Mouse (Mus musculus): ENCODE results near the gene Fam110c.
A peak's percentile ranks its signal among the peaks of the same experiment; 100 is the strongest.
"Not testable (repeated sequence)": the region's sequence is repeated elsewhere in the genome, so short reads cannot be mapped to it uniquely, and the experiment has no call there.

Gene Fam110c

GRCm38 (mm10) chr12:31073412-31074354 lies at the start of gene Fam110c:
Gene Fam110c (plus strand): TSS chr12:31073861.
- peak; percentile 75 for DNase-seq (ENCODE audit: low spot score)

GRCm38 (mm10) chr12:31026423-31026822 lies 47.2 kb upstream of the Fam110c start:
- no peak for DNase-seq (ENCODE audit: low spot score)

GRCm38 (mm10) chr12:31052066-31052465 lies 21.6 kb upstream of the Fam110c start:
- DNase-seq (ENCODE audit: low spot score) = no peak

- DNase-seq (ENCODE audit: low spot score) = no peak
Measured at GRCm38 (mm10) chr12:31056291-31056864, 17.3 kb upstream of the Fam110c start.

GRCm38 (mm10) chr12:31059393-31059853 lies 14.2 kb upstream of the Fam110c start:
- DNase-seq (ENCODE audit: low spot score) = peak; percentile 34

GRCm38 (mm10) chr12:31060245-31060644 lies 13.4 kb upstream of the Fam110c start:
- no peak for DNase-seq (ENCODE audit: low spot score)

- DNase-seq (ENCODE audit: low spot score) = no peak
Measured at GRCm38 (mm10) chr12:31071222-31071621, 2.4 kb upstream of the Fam110c start.

GRCm38 (mm10) chr12:31074355-31074786 lies 710 bp downstream of the Fam110c start:
- DNase-seq (ENCODE audit: low spot score) = not testable (repeated sequence)

GRCm38 (mm10) chr12:31074839-31075538 lies 1.3 kb downstream of the Fam110c start:
- peak; percentile 29 for DNase-seq (ENCODE audit: low spot score)

- no peak for DNase-seq (ENCODE audit: low spot score)
Measured at GRCm38 (mm10) chr12:31077020-31077419, 3.4 kb downstream of the Fam110c start.

- no peak for DNase-seq (ENCODE audit: low spot score)
Measured at GRCm38 (mm10) chr12:31078030-31078429, 4.4 kb downstream of the Fam110c start.

- no peak for DNase-seq (ENCODE audit: low spot score)
Measured at GRCm38 (mm10) chr12:31080352-31080751, 6.7 kb downstream of the Fam110c start.

- DNase-seq (ENCODE audit: low spot score) = no peak
Measured at GRCm38 (mm10) chr12:31080890-31081554, 7.4 kb downstream of the Fam110c start.

GRCm38 (mm10) chr12:31083007-31083406 lies 9.3 kb downstream of the Fam110c start:
- DNase-seq (ENCODE audit: low spot score) = no peak

GRCm38 (mm10) chr12:31083407-31083806 lies 9.7 kb downstream of the Fam110c start:
- no peak for DNase-seq (ENCODE audit: low spot score)

- DNase-seq (ENCODE audit: low spot score) = no peak
Measured at GRCm38 (mm10) chr12:31087060-31087459, 13.4 kb downstream of the Fam110c start.

GRCm38 (mm10) chr12:31090401-31090800 lies 16.7 kb downstream of the Fam110c start:
- DNase-seq (ENCODE audit: low spot score) = peak; percentile 34

- peak; percentile 56 for DNase-seq (ENCODE audit: low spot score)
Measured at GRCm38 (mm10) chr12:31090882-31091640, 17.4 kb downstream of the Fam110c start.

GRCm38 (mm10) chr12:31092481-31092880 lies 18.8 kb downstream of the Fam110c start:
- DNase-seq (ENCODE audit: low spot score) = no peak

GRCm38 (mm10) chr12:31097185-31097584 lies 23.5 kb downstream of the Fam110c start:
- DNase-seq (ENCODE audit: low spot score) = no peak

- DNase-seq (ENCODE audit: low spot score) = no peak
Measured at GRCm38 (mm10) chr12:31101190-31101589, 27.5 kb downstream of the Fam110c start.
